Mouse (Mus musculus): ENCODE measurements at regions not wholly inside any gene's neighbourhood (a gene's known extent, or its start where the extent isn't known, plus 50 kb on each side); places are given as distances from the start of the nearest gene placed in this dataset.

DNA sequence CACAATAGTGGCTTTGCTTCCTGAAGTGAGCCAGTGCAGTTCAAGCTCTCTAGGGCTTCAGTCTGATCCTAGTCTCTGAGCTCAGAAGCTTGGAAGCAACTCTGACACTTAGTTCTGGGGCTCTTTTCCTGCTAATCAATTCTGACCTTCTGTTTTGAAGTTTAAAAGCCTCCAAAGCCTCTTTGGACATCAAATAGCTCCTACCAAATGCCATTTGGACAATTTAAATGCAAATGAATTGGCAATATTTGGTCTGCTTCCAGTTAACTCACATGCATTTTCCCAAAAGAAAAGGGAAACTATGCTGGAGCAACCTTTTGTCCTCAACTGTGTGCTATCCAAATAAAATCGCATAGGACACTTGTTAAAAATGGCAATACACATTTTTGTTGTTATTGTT is 968.7 kb downstream of the Tlr4 start:
- TF ChIP-seq CHD2 (IDR thresholded peaks at IDR 0.05; ENCODE audit: low read depth, low read length) (no peak), ZC3H11A (IDR thresholded peaks at IDR 0.05; ENCODE audit: borderline replicate concordance, low read depth, low read length) (no peak), MAFK (IDR thresholded peaks at IDR 0.05; ENCODE audit: insufficient read depth, low read depth, low read length) (no peak)

Measured in ES-E14 (cell line).